Mouse (Mus musculus) adrenal gland, adult 10 weeks (tissue): Measurements from ENCODE around the gene Tmprss11g. TPM values are rescaled to one million over a fixed set of nuclear protein-coding genes. Genes with fewer than 3 reads are reported as not detected.

Source experiments
- polyA plus RNA-seq: library from polyadenylated mRNA; stranded (reverse); fragments of 350-450 nt; fragmentation: Illumina TruSeq; extraction: RNeasy Lipid Tissue Mini Kit (QIAGEN cat#74804); gene quantifications from one replicate; pipeline ENCODE4 v1.2.3, GENCODE M21; 2014; ENCODE audit warnings: low read depth, low replicate concordance

Gene Tmprss11g
- not detected for polyA plus RNA-seq

GRCm38 (mm10) chr5:86518500-86518899 lies at the start of gene Tmprss11g:
Gene Tmprss11g, minus strand, starts transcription at chr5:86518600.

DNA sequence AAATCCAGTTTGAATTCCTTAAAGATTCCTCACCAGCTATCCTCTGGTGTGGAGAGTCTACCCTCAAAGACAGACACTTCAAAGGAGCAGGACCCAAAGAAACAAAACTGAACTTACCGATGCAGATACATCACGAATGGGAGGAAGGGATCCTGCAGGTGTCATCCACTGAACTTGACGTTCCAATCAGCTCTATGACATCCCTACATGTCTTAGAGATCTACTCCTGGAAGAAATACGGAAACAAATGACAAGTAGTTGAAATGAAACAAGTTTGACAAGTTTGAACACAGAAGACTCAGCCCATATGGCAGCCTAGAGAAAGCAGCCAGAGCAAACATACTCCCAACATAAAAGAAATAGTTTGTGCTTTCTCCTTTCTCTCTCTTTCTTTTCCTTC lies 49.5 kb downstream of the Tmprss11g start, which contains the start of gene Tmprss11a:
TSS of gene Tmprss11a (minus strand) at position 101 of the 400 bp plus-strand sequence.

Other genes starting within 250 kb of the Tmprss11g start
- gene Tmprss11c, start 229.3 kb downstream of the Tmprss11g start, polyA plus RNA-seq = not detected
- gene Tmprss11d, start 145.2 kb downstream of the Tmprss11g start, polyA plus RNA-seq = not detected
- not detected for gene Tmprss11a, start 49.6 kb downstream of the Tmprss11g start, polyA plus RNA-seq
- gene Tmprss11f, start 113.8 kb upstream of the Tmprss11g start, polyA plus RNA-seq = not detected
- not detected for gene Tmprss11b, start 157.8 kb upstream of the Tmprss11g start, polyA plus RNA-seq
- gene Tmprss11e, start 227.2 kb upstream of the Tmprss11g start, polyA plus RNA-seq = not detected